Mouse (Mus musculus) lung, adult 2 months (tissue): ENCODE data around the gene Car11.

Source experiments
- CTCF ChIP-seq: fragments of 200-500 bp; IDR thresholded peaks from 2 replicates; pipeline ENCODE4 v1.5.1; 2011; ENCODE audit warnings: mild to moderate bottlenecking, low read length, control low read depth; ENCODE audit not compliant: insufficient read depth
- POLR2A ChIP-seq: fragments of 200-500 bp; IDR thresholded peaks from 2 replicates; pipeline ENCODE4 v1.6.1; 2011; ENCODE audit warnings: low read depth, mild to moderate bottlenecking, control low read depth, low read length, borderline replicate concordance; ENCODE audit errors: extremely low read depth

- no peak for TF ChIP-seq CTCF
- no peak for TF ChIP-seq POLR2A
Observed at GRCm38 (mm10) chr7:45689800-45690199, 9.8 kb upstream of the Car11 start.
